Mouse (Mus musculus): ENCODE data around the gene Vwa3a.

DNA sequence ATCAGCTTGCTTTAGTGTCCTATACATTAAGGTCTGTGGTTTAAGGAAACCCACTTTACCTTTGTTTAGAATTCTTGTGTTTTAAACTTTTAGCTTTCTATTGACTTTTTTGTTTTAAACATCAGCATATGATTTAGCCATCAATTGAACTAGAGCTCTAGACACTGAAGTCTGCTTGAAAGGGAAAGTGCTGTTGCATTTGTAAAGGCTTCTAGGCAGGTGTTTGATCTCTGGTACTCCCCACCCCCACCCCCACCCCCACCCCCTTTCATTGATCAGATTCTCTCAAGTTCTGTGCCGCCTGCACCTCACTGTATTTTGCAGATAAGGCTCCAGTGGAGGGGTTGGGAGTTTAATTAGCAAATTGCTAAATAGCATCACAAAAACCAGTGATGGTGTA, 43.5 kb upstream of the Vwa3a start:
- TF ChIP-seq CTCF (IDR thresholded peaks at IDR 0.05; ENCODE audit: extremely low read depth, insufficient read depth, insufficient read length, insufficient replicate concordance) (no peak), POLR2A (IDR thresholded peaks at IDR 0.05; ENCODE audit: low read depth, low read length) (no peak)

Measured in spleen, adult 2 months (tissue).